Mouse (Mus musculus) MEL (cell line): ENCODE results near the gene Slc25a21.

Experiments
- CTCF ChIP-seq, 3 experiments: IDR thresholded peaks in 2 of 3; conservative IDR thresholded peaks in 1 of 3; 2 replicates each; pipeline ENCODE4 v1.5.1; 2011 to 2012; ENCODE audit warnings: low read length in 3 of 3, low read depth in 2 of 3, mild to moderate bottlenecking in 2 of 3, improper control_type of control experiment in 1 of 3, inconsistent platforms in 1 of 3, mixed read lengths in 1 of 3, moderate library complexity in 1 of 3; ENCODE audit not compliant: control insufficient read depth in 1 of 3, insufficient read depth in 1 of 3, poor library complexity in 1 of 3, severe bottlenecking in 1 of 3
- POLR2A ChIP-seq, 2 experiments: IDR thresholded peaks; 2 replicates each; pipeline ENCODE4 v1.6.1; 2011 to 2012; ENCODE audit warnings: low read length in 2 of 2, mild to moderate bottlenecking in 2 of 2, control low read depth in 1 of 2, improper control_type of control experiment in 1 of 2, low read depth in 1 of 2, moderate library complexity in 1 of 2; ENCODE audit not compliant: control insufficient read depth in 1 of 2, insufficient read depth in 1 of 2, poor library complexity in 1 of 2

DNA sequence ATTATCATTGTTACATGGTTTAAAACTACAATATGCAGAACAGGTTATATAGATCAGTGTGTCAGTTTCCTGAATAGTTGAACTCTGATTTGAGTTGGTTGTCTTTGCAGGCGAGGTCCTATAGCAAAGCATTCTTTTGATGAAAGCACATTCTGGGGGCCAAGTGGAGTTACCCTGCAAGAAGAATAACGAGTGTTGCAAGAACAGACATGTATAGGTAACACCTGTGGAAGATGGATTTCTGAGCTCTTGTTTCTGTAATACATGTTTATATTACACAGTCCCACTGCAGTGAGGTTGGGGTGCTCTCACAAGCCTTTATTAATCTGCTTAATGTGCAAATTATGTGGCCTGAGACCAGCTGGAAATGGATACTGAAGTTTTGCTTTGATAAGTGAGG is 375.1 kb downstream of the Slc25a21 start:
- TF ChIP-seq POLR2A (IDR thresholded peaks at IDR 0.05; ENCODE audit: control insufficient read depth in 1 of 2, insufficient read depth in 1 of 2, low read depth in 1 of 2, low read length in 2 of 2, poor library complexity in 1 of 2) (no peak), CTCF (IDR thresholded peaks at IDR 0.05 in 2 of 3, conservative IDR thresholded peaks at IDR 0.05 in 1 of 3; ENCODE audit: control insufficient read depth in 1 of 3, insufficient read depth in 1 of 3, low read depth in 2 of 3, low read length in 3 of 3, poor library complexity in 1 of 3, severe bottlenecking in 1 of 3) (no peak)
